Mouse (Mus musculus): Measurements from ENCODE around the gene Nsun2. TPM values are rescaled to one million over a fixed set of nuclear protein-coding genes. Genes with fewer than 3 reads are reported as not detected.

Gene Nsun2
- polyA plus RNA-seq (2017; shearing (Covaris generic)) = 120 TPM

GRCm38 (mm10) chr13:69533405-69534333, at the start of gene Nsun2:
Gene Nsun2 (plus strand): TSS chr13:69533746.

GRCm38 (mm10) chr13:69534334-69534653, 748 bp downstream of the Nsun2 start, which contains the start of gene Tent4a:
Gene Tent4a (minus strand): TSS chr13:69534617.

GRCm38 (mm10) chr13:69611398-69612174, 78.0 kb downstream of the Nsun2 start, which contains the start of gene Srd5a1:
Gene Srd5a1 (minus strand): TSS chr13:69611442.

Other genes starting within 250 kb of the Nsun2 start
- gene Tent4a, start 871 bp downstream of the Nsun2 start, polyA plus RNA-seq (2017; shearing (Covaris generic)) = 12.7 TPM
- 0.80 TPM for gene Srd5a1, start 77.7 kb downstream of the Nsun2 start, polyA plus RNA-seq (2017; shearing (Covaris generic))
- not detected for gene Ube2ql1, start 206.1 kb downstream of the Nsun2 start, polyA plus RNA-seq (2017; shearing (Covaris generic))

Data from effector memory CD4-positive, alpha-beta T cell, adult 5 months (primary cell).